Mouse (Mus musculus) liver, adult 2 months (tissue): ENCODE data around the gene Nxph1.

ENCODE experiments used
- CTCF ChIP-seq: fragments of 200-500 bp; IDR thresholded peaks from 2 replicates; pipeline ENCODE4 v1.5.1; 2011; ENCODE audit warnings: low read depth, low read length, control low read depth
- POLR2A ChIP-seq: fragments of 200-500 bp; IDR thresholded peaks from 2 replicates; pipeline ENCODE4 v1.6.1; 2011; ENCODE audit warnings: low read length, control low read depth; ENCODE audit not compliant: insufficient read depth; ENCODE audit errors: extremely low read depth

DNA sequence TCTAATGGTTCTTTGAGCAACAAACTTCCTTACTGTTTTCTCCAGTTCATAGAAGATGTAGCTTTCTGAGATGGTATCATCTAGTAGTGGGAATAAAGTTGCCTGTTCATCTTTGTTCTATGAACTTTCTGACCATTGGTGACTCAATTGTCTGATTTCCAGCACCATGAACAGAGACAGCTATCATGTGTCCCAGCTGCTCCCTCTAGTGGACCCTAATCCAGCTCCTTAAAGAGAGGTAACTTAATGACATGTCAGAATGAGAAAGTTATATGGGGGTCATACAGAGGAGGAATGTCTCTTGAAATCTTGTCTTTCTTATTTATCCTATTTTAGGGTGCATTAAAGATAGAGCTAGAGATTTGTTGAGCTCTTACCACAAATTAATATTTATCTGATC lies 286.6 kb downstream of the Nxph1 start:
- TF ChIP-seq CTCF (peak; percentile 37; the same call in 1 of the 2 replicates), POLR2A (no peak)
